Mouse (Mus musculus) layer of hippocampus, postnatal 25 days (tissue): Measurements from ENCODE around the gene Brinp2. TPM values are rescaled to one million over a fixed set of nuclear protein-coding genes. Genes with fewer than 3 reads are reported as not detected.
A peak's percentile ranks its signal among the peaks of the same experiment; 100 is the strongest.

Source experiments
- DNase-seq, 2 experiments: peaks; one replicate each; pipeline ENCODE4 v3.0.0; 2022; ENCODE audit warnings: mixed read lengths in 2 of 2, low spot score in 1 of 2; ENCODE audit errors: extremely low spot score in 1 of 2
- total RNA-seq, 2 experiments: library from RNA; stranded (reverse); gene quantifications; 2 replicates each; pipeline ENCODE4 v1.2.3; 2021

The Brinp2 gene
- total RNA-seq, 2 experiments from 2014 or later = 82.2 to 88.3 TPM

GRCm38 (mm10) chr1:158296287-158296931, 59.7 kb downstream of the Brinp2 start:
- DNase-seq = no peak

GRCm38 (mm10) chr1:158295270-158295669, 60.9 kb downstream of the Brinp2 start:
- no peak for DNase-seq

DNA sequence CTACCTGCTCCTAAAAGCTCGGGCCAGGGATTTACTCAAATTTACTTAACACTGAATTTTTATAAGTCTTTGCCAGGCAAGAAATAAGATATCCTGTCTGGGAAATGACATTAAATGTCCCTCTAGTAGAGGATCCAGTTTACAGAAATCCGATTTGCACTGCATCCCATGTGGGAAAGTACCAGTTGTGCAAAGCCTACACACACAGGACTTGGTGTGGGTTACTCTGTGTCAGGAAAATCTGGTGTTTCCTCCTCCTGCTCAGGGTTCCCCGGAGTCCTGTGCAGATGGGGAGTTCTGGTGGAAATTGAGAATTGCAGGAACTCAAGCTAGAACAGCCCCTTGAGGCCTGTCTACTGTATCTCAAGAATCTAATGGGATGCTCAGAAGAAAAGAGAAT, 70.9 kb downstream of the Brinp2 start:
- no peak for DNase-seq

DNA sequence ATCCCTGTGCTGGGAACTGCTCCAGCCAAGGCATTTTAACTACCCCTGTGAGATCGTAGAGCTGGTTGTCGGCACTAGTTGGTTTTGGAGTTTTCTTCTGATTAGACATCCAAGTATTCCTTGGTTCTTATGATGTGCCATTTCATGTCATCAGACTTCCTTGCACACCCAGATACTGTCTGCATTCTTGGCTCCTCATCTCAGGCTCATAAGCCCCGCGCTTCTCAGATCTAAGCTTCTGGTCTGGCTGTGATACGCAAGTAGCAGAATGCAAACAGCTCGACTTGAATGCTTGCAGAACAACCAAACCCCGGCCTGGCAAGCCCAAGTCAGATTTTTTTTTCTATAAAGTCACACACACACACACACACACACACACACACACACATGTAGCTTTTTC, 72.3 kb downstream of the Brinp2 start:
- DNase-seq = no peak

- no peak for DNase-seq
These were observed 84.1 kb downstream of the Brinp2 start for GRCm38 (mm10) chr1:158272058-158272457.

GRCm38 (mm10) chr1:158267020-158267571, 89.0 kb downstream of the Brinp2 start:
- DNase-seq = peak in 1 of 2 experiments; percentile 72

- no peak for DNase-seq
These were observed 89.7 kb downstream of the Brinp2 start for GRCm38 (mm10) chr1:158266293-158267019.

DNA sequence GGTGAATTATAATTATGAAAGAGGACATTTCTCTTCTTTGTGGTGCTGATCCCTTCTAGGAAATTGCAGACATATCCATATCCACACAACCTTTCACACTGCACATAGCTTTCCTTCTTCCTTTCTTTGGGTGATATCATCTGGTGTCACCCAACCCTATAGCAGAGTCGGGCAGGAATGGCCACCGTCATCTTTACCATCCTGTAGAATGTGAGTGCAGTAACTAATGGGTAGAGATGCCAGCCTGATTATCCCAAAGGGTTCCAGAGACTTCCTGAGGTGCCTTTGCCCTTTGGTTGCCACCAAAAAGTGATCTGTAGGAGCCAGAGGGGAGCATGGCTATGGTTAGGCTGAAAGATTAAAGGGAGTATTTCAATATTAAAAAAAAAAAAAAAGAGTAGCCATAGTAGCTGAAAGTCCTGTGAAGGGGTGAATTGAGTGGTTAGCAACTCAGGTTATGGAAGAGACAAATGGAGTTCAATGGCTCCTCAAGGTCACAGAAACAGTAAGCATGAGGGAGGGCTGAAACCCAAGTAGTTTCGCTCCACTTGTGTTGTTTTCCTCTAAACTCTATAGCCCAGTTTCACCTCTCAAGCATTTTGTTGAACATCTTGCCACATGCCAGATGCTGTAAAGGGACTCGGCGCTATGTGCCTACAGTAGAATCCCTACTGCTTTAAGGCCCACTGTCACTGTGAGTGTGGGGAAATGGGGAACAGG, 96.5 kb downstream of the Brinp2 start:
- DNase-seq = no peak

GRCm38 (mm10) chr1:158258685-158259292, 97.3 kb downstream of the Brinp2 start:
- DNase-seq = no peak

GRCm38 (mm10) chr1:158255912-158256680, 100.0 kb downstream of the Brinp2 start:
- no peak for DNase-seq

DNA sequence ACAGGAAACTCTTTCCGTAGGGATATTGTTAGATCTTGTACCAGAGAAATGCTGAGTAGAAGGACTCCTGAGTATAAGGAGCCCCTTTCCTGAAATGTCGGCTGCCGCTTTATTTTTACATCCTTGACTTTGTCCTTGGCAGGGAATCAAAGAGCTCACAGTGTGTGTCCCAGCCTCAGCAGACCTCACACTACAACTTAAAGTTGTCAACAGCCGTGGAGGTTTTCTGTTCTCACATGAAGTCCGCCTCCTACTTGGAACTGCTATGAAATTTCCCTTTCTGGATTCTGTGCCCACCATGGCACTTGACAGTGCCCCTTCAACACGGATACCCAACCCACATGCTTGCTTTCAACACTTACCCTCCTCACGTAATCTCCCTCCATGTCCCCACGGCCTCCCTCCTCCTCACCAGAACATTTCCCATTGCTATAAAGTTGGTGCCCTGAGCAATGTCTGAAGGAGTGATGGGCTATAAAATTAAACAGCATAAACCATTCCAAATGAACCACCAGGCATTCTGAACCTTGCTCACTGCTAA, 103.4 kb downstream of the Brinp2 start:
- no peak for DNase-seq

- DNase-seq = no peak
These were observed 107.9 kb downstream of the Brinp2 start for GRCm38 (mm10) chr1:158248266-158248665.

GRCm38 (mm10) chr1:158246476-158247153, 109.5 kb downstream of the Brinp2 start:
- no peak for DNase-seq

GRCm38 (mm10) chr1:158245486-158245885, 110.6 kb downstream of the Brinp2 start:
- no peak for DNase-seq

DNA sequence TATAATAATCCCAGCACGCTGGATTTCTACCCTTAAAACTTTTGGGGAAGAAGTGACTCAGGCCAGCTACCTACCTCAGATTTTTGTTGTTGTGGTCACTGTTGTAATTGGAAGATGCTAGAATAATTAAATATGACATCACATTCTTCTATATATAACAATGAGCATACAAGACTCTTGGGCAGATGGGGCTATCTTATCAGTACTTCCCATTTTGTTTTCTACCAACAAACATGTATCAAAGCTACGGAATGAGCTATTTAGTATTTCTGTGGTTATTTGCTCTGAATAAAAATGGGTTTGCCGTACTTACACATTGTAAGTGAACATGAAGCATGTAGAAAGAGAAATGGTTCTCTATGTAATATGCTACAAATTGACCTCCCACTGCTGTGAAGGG, 112.1 kb downstream of the Brinp2 start:
- DNase-seq = no peak

DNA sequence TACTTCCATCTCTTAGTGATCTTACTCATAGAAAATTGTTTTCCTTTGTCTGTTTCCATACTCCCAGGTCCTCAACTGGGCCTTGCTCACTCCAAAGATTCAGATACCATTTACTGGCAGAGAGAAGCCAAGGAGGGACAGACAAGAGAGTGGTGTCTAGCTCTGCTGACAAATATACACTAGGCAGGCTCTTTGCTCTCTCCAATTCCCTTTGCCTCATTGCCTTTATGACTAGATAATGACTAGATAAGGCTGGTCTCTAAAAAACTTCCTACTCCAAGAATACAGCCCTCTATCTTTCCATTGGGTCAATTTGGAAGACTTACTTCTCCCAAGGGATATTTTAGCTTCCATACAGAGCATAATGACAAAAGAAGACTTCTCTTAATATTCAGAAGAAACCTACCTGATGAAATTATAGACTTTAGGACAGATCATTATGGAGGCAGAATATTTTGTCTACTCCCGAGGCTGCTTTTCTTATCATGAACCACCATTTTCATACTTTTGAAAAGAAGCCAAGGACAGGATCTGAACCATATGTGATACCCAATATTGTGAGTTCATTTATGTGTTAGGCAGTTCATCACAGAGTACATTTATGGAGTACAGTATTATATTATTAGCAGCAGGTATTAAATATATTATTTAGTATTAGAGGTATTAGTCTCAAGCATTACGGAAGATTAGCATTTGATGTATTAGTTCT, 114.1 kb downstream of the Brinp2 start:
- DNase-seq = no peak

GRCm38 (mm10) chr1:158239841-158240240, 116.3 kb downstream of the Brinp2 start:
- no peak for DNase-seq

DNA sequence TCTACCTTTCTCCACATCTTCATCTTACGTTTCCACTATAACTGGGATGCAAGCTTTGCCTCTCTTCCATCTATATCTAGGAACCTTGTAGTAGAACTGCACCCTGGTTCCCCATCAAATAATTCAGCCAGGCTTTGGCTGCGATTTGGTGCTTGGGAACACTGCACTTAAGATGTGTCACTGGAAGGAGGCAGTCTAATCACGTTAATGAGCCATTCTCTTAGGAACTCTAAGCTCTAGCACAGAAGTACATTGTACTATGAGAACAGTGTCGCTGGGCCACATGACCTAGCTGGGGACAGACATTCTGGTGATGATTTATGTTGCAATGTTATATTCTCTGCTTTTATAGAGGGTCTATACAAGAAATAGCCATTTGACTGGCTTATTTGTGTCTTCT, 117.4 kb downstream of the Brinp2 start:
- DNase-seq = no peak
